Mouse (Mus musculus) heart, adult 2 months (tissue): ENCODE data around the gene Bahd1.
A peak's percentile ranks its signal among the peaks of the same experiment; 100 is the strongest.

ENCODE experiments used
- CTCF ChIP-seq: fragments of 200-600 bp; IDR thresholded peaks from 2 replicates; pipeline ENCODE4 v1.8.1; 2022; ENCODE audit warnings: antibody characterized with exemption, mild to moderate bottlenecking, moderate library complexity
- EP300 ChIP-seq: fragments of 200-500 bp; IDR thresholded peaks from 2 replicates; pipeline ENCODE4 v1.6.1; 2011; ENCODE audit warnings: low read depth, low read length, control low read depth; ENCODE audit not compliant: insufficient read depth

GRCm38 (mm10) chr2:118972687-118973376 lies 72.7 kb downstream of the Bahd1 start:
- 0 out of 2 replicates have a peak, but pooled peaks have one; percentile 100 for TF ChIP-seq CTCF
- TF ChIP-seq EP300 = 0 out of 2 replicates have a peak, but pooled peaks have one; percentile 25
